Mouse (Mus musculus): Measurements from ENCODE around the gene Gprc5d. TPM values are rescaled to one million over a fixed set of nuclear protein-coding genes. Genes with fewer than 3 reads are reported as not detected.

The Gprc5d gene
- total and polyA plus RNA-seq, 3 experiments, result not detected

DNA sequence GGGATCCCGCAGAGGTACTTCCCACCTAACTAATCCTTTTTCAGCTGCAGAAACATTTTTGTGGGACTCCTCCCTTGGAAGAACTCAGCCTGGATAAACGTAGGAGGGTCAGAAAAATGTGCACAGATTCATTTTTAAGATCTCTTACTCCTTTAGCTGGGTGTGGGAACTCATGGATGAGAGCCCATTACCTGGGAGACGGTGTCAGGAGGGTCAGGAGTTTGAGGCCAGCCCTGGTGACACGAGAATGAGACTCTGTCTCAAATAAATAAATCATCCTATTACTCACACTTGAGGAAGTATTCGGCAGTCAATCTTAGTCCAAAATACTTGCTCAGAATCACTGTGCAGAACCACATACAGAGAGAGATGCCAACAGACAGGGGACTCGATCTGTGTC, 48.2 kb downstream of the Gprc5d start:
- no peak for DNase-seq (ENCODE audit: extremely low read depth)
- no peaks in the 10 kb centered on the region for H3K36me3 ChIP-seq (replicated peaks in 1 of 2; ENCODE audit: control insufficient read depth in 1 of 2, insufficient read depth in 1 of 2, low read length in 1 of 2)
- H3K4me1 ChIP-seq (ENCODE audit: control insufficient read depth in 1 of 2, insufficient read depth in 2 of 2), result peaks cover 3 to 13% of the 10 kb centered on the region in 2 experiments; a peak in 2 of 4 replicates
- no peaks in the 10 kb centered on the region for H3K9me3 ChIP-seq (replicated peaks; ENCODE audit: low read length)
- no peak overlapping the region for H3K4me2 ChIP-seq (ENCODE audit: insufficient read depth, low read depth, poor library complexity, severe bottlenecking)
- peaks cover 18% of the 10 kb centered on the region for H3K27me3 ChIP-seq (replicated peaks)
- no peak overlapping the region for H3K27ac ChIP-seq (ENCODE audit: insufficient read depth, low read depth)
- no peak for TF ChIP-seq JUN (IDR thresholded peaks at IDR 0.05; ENCODE audit: insufficient read depth, low read depth, low read length)
- TF ChIP-seq MAZ (IDR thresholded peaks at IDR 0.05; ENCODE audit: low read depth, low read length), result no peak
- TF ChIP-seq EP300 (IDR thresholded peaks at IDR 0.05; ENCODE audit: low read length), result no peak
- no peak overlapping the region for H3K9ac ChIP-seq (ENCODE audit: insufficient read depth, low read depth)
- in situ Hi-C loops (cut with MboI; ENCODE audit: low pct_ligation_motif_present, low pct_unique_long_range_greater_than_20kb, low sequenced_read_pairs), result no loop called here
- no peak overlapping the region for H3K4me3 ChIP-seq (replicated peaks in 1 of 3; ENCODE audit: low read depth in 2 of 3, low read length in 2 of 3, poor library complexity in 1 of 3)
- dilution Hi-C loops (cut with MboI; ENCODE audit: extremely low pct_ligation_motif_present, extremely low pct_unique_long_range_greater_than_20kb, low sequenced_read_pairs), result no loop called here
- H3K79me2 ChIP-seq (replicated peaks; ENCODE audit: control insufficient read depth, extremely low read depth, insufficient read depth, poor library complexity, severe bottlenecking), result no peaks in the 10 kb centered on the region

DNA sequence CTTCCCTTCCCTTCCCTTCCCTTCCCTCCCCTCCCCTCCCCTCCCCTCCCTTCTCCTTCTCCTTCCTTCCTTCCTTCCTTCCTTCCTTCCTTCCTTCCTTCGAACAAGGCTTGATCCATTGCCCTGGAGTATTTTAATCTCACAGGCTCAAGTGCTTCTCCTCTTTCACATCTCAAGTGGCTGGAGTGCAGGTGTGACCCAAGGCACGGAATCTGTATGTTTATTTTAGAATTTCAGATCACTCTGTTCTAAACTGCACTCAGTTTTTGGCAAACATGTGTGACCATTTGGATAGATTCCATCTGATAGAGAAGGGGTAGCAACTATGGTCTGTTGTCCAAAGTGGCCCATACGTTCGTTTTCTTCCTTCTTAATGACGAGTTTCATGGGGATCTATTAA, 49.9 kb downstream of the Gprc5d start:
- H3K9me3 ChIP-seq (replicated peaks; ENCODE audit: low read length), result no peaks in the 10 kb centered on the region
- H3K4me3 ChIP-seq (replicated peaks in 1 of 3; ENCODE audit: low read depth in 2 of 3, low read length in 2 of 3, poor library complexity in 1 of 3), result no peak overlapping the region
- no peak for DNase-seq (ENCODE audit: extremely low read depth)
- no peak for TF ChIP-seq POLR2AphosphoS2 (IDR thresholded peaks at IDR 0.05; ENCODE audit: low read depth, low read length)
- TF ChIP-seq RAD21 (IDR thresholded peaks at IDR 0.05; ENCODE audit: low read depth, low read length), result no peak
- no peak for TF ChIP-seq SMC3 (IDR thresholded peaks at IDR 0.05; ENCODE audit: low read depth, low read length)
- no peak for TF ChIP-seq PAX5 (IDR thresholded peaks at IDR 0.05; ENCODE audit: low read length)
- no peak for TF ChIP-seq CHD2 (IDR thresholded peaks at IDR 0.05; ENCODE audit: low read length)
- TF ChIP-seq RCOR1 (conservative IDR thresholded peaks at IDR 0.05; ENCODE audit: low read depth, low read length), result no peak
- no peak for TF ChIP-seq MXI1 (IDR thresholded peaks at IDR 0.05; ENCODE audit: low read depth, low read length)
- no peak for TF ChIP-seq ZNF384 (IDR thresholded peaks at IDR 0.05; ENCODE audit: low read depth, low read length)
- no peak for TF ChIP-seq ZC3H11A (IDR thresholded peaks at IDR 0.05; ENCODE audit: low read depth, low read length)
- no peak for TF ChIP-seq GABPA (IDR thresholded peaks at IDR 0.05; ENCODE audit: insufficient replicate concordance, low read depth, low read length)
- no peak for TF ChIP-seq ZKSCAN1 (IDR thresholded peaks at IDR 0.05; ENCODE audit: borderline replicate concordance, low read depth, low read length)
- no peak for TF ChIP-seq CHD1 (IDR thresholded peaks at IDR 0.05; ENCODE audit: low read depth, low read length)
- TF ChIP-seq ZMIZ1 (IDR thresholded peaks at IDR 0.05; ENCODE audit: low read depth, low read length), result no peak
- no peak for TF ChIP-seq USF2 (conservative IDR thresholded peaks at IDR 0.05; ENCODE audit: low read depth, low read length)
- no peak for TF ChIP-seq MEF2A (IDR thresholded peaks at IDR 0.05; ENCODE audit: borderline replicate concordance, low read depth, low read length)
- TF ChIP-seq MYC (IDR thresholded peaks at IDR 0.05; ENCODE audit: low read depth, low read length), result no peak
- TF ChIP-seq JUN (IDR thresholded peaks at IDR 0.05; ENCODE audit: insufficient read depth, low read depth, low read length), result no peak
- TF ChIP-seq NELFE (IDR thresholded peaks at IDR 0.05; ENCODE audit: low read depth, low read length), result no peak
- H3K27me3 ChIP-seq (replicated peaks), result peaks cover 21% of the 10 kb centered on the region
- peaks cover 3 to 15% of the 10 kb centered on the region in 2 experiments; a peak in 2 of 4 replicates for H3K4me1 ChIP-seq (ENCODE audit: control insufficient read depth in 1 of 2, insufficient read depth in 2 of 2)
- H3K27ac ChIP-seq (ENCODE audit: insufficient read depth, low read depth), result no peak overlapping the region
- no peak overlapping the region for H3K4me2 ChIP-seq (ENCODE audit: insufficient read depth, low read depth, poor library complexity, severe bottlenecking)
- no peak overlapping the region for H3K9ac ChIP-seq (ENCODE audit: insufficient read depth, low read depth)
- H3K36me3 ChIP-seq (replicated peaks in 1 of 2; ENCODE audit: control insufficient read depth in 1 of 2, insufficient read depth in 1 of 2, low read length in 1 of 2), result no peaks in the 10 kb centered on the region
- in situ Hi-C loops (cut with MboI; ENCODE audit: low pct_ligation_motif_present, low pct_unique_long_range_greater_than_20kb, low sequenced_read_pairs) (no loop called here), dilution Hi-C loops (cut with MboI; ENCODE audit: extremely low pct_ligation_motif_present, extremely low pct_unique_long_range_greater_than_20kb, low sequenced_read_pairs) (no loop called here)
- H3K79me2 ChIP-seq (replicated peaks; ENCODE audit: control insufficient read depth, extremely low read depth, insufficient read depth, poor library complexity, severe bottlenecking), result no peaks in the 10 kb centered on the region
